Mouse (Mus musculus): ENCODE results near the gene Srebf1.

- TF ChIP-seq MYOD1 (IDR thresholded peaks at IDR 0.05; ENCODE audit: control insufficient read depth, insufficient read length, low read depth) (no peak), CTCF (IDR thresholded peaks at IDR 0.05; ENCODE audit: control insufficient read depth, insufficient read depth, insufficient read length) (no peak)
Measured at GRCm38 (mm10) chr11:60159955-60160354, 62.4 kb downstream of the Srebf1 start.

Data from C2C12 (cell line).